Mouse (Mus musculus): ENCODE data around the gene Kctd21. TPM values are rescaled to one million over a fixed set of nuclear protein-coding genes. Genes with fewer than 3 reads are reported as not detected.
A peak's percentile ranks its signal among the peaks of the same experiment; 100 is the strongest.

The Kctd21 gene
- polyA plus RNA-seq, 2 experiments from 2014 or later = 0.25 to 0.66 TPM

DNA sequence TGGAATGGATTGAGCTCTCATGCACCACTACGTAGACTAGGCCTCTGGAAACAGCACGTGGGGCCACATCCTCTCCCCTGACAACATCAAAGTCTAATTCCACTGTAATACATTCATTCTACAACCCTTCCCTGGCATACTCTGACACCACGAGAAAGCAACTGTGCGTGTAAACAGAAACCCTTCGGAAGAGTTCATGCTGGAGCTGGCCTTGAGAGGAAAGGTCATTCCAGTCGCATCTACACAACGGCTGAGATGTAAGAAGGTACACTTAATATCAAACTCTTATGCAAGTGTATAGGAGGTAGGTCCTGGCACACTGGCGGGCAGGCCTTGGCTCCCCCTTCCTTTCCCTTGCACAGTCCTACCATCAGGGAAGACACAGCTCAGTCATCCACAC, 7.8 kb upstream of the Kctd21 start:
- ATAC-seq = no peak

DNA sequence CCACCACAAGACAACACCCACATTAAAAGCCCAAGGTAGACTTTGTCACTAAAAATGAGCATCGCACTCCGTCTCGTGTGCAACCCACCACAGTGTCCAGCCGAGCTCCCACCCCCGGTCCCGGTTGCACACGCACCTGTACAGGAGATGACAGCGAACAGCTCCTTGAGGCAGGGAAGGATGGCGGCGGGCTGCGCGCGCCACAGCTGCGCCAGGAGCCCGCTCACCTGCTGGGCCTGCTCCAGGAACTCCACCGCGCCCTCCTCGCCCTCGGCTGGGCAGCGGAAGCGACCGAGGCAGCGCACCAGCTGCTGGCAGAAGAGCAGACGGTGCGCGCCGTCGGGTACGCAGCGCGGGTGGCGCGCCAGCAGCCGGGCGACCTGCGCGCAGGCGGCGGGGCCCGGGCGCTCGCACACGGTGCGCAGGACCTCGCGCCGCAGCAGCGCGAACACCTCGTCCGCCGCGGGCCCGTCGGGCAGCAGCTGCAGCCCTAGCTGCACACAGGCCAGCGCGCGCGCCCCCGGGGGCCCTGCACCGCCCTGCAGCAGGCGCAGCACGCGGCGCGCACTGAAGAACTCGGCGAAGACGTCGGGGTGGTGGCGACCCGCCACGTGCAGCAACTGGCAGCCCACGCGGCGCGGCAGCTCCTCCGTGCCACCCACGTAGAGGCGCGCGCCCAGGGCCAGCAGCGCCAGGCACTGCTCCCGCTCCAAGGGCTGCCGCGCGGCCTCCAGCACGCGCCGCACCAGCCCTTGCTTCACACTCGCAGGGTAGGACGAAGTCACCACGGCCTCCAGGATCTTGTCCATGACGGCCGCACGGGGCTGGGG, 6.8 kb upstream of the Kctd21 start:
- no peak for ATAC-seq

DNA sequence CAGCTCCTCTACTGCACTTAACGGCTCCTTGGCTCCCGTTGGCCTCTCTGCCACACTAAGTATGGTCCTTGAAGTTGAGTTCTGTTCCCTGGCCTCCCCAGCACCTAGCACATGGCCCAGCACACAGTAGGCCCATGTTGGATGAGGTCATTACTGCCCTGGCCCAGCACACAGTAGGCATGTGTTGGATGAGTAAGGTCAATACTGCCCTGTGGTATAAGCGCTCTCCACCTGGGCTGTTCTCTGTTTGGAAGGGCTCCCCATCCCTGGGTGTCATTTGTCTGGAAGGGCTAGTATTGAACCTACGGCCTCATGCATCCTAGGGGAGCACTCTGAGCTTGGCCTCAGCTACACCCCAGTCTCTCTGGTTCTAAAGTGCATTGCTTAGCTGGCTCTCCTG, 4.8 kb upstream of the Kctd21 start:
- ATAC-seq = no peak

DNA sequence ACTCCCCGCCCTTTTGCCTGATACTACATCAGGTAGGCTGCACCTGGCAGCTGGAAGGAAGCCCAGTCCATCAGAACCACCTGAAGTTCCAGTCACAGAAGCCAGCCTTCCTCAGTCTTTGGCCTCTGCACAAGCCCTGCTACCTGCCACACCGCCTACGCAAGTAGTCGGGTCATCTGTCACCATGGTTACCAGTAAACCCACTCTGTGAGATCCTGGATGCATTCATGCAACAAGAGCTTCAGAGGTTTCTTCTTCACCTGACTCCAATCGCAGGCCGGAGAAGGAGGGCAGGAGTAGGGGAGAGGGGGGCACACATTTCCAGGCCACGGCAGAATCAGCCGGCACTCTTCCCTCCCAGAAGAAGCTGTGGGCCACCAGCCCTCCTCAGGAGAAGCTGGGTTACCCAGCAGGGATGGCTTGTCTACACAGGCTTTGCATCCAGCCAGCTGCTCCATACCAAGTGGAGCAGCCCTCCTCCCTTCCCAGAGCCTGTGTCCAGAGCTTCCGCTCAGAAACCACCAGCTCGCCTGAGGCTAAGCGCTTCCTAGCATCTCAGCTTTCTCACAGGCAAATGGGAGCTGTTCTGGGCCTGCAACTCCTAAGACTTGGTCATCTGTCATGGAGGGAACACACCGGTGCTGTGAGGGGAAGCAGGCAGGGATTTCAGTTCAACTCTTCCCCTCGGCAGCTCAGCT, 3.1 kb upstream of the Kctd21 start:
- no peak for ATAC-seq

DNA sequence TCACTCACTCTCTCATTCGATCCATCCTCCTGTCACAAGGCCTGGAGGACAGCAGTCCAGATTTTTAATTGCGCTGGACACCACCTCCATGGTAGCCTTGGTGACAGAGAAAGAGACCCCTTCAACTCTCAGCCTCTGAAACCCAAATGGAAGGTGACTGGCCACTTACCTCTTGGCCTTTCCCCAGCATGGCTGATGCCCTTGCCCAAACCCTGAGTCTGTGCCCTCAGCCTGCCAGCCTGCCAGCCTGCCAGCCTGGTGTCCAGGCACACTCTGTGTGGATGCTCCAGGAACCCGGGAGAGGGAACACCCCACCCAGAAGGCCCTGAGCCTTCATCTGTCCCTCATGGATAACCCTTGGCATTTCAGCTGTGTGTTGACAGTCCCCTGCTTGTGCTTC, 2.5 kb upstream of the Kctd21 start:
- no peak for ATAC-seq

DNA sequence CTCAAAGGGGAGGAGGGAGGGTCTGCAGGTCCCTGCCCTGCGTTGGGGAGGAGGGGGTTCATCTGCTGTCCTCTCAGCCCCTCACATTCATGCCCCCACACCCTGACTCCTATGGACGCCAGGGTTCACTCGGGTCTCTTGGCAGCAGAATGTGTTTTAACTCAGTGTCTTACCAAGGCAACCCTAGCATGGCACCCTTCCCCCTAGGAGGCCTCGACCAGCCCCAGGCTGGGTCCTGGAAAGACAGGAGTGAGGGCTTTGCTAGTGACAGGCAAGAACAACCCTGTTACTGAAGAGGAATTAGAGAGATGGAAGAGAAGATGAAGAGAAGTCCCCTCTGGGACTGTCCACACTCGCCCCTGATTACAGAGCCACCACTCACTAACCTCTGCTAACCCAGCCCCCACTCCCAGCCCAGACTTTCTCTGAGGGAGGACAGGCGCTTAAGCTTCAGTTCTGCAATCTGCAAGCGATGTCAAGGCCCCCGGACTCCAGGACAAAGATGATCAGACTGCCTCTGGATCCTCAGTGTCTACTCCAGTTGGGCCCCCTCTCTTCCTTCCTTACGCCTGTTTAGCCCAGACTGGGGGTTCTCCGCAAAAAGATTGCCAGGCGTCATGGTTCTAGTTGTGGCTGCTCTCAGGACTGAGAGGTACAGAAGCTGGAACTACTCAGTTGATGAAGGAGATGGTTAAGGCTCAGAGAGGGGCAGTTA, 1.0 kb upstream of the Kctd21 start:
- no peak for ATAC-seq

DNA sequence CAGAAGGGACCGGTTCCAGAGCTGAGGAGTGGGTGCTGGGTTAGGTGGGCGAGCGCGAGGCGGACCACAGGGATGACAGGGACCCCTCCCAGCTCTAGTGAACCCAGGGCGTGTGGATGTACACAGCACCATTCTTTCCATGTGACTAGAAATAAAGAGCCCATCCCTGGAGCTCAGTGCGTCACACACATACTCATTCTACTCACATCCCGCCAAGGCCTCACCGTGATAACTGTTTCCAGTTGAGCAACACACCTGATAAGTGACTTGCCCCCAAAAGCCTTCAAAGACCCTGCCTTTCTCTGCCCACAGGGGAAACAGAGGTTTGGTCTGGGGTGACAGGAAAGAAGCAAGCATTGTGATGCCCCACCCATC, 527 bp downstream of the Kctd21 start:
- ATAC-seq = peak; percentile 37

DNA sequence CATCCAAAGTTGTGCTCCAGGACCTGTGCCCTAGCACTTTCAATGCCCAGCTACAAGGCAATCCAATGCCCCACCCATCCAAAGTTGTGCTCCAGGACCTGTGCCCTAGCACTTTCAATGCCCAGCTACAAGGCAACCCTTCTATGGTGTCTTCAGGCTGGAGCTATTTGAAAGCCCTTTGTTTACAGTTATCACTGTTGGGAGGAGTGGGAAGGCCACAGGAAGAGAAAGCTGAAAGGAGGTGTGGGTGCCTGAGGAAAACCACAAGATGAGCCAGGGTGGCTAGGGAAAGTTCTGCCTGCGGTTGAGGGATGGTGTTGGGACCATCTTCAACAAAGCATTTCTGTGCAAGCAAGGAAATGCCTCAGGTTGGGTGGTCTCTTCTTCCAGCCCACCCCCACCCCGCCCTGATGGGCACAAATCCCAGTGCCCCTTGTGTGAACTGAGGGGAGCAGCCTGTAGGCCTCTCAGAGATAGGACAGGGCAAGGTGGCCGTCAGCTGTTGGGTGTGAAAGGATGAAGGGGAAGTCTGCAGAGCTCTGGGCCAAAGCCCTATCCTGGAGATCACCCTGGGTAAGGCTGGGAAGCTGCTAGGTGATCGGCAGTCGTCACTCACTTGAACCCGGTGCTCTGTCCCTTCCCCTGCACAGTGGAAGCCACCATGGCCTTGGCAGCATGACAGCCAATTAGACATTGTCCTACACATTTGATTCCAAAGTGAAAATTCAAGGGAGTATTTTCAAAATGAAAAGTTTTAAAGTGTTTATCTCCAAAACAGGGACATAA, 1.2 kb downstream of the Kctd21 start:
- ATAC-seq = no peak

DNA sequence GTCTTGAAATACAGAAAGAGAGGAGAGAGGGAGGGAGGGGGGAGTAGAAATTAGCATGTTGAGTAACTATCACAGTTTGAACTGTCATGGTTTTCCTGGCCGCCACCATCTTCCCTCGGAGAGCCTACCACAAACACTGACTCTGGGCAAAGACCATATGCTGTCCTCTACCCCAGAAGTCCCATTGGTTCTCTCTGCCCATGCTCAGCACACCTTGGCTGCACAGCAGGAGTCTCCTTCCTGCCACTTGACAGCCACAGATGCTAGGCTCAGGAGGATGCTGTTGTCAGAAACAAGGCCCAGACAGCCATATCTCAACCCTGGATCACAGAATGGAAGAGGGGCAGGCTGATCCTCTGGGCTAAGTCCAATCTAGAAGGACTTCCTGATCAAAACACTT, 2.3 kb downstream of the Kctd21 start:
- ATAC-seq = no peak

DNA sequence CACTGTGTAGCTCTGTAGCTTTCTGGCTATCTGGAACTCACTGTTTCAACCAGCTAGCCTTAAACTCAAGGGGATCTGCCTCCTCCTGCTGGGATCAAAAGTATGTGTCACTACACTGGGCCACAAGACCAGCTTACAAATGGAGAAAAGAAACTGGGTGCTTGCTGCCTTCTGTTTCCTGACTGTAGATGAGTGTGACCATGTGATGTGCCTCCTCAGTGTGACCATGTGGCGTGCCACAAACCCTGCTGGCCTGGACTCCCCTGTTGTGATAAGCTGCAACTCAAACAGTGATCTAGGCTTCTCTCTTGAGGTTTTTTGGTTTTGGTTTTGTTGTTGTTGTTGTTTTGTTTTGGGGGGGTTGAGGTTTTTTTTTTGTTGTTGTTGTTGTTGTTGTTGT, 4.6 kb downstream of the Kctd21 start:
- ATAC-seq = no peak

DNA sequence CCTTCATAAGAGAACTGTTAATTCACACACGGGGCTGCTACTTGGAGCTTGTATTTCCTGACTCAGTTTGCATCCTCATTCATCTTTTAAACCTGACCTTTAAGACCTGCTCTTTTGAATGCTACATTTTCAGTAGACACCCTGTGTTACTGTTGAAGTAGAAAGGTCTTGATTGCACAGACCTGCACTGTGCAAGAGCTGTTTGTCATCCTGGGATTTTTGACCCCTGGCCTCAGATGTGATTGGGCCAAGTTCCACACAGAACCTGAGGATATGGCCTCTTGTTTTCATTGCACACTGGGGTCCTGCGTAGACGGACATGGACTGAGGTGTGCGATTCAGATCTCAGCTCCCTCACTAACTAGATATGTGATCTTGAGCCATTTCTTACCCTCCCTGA, 6.5 kb downstream of the Kctd21 start:
- ATAC-seq = no peak

DNA sequence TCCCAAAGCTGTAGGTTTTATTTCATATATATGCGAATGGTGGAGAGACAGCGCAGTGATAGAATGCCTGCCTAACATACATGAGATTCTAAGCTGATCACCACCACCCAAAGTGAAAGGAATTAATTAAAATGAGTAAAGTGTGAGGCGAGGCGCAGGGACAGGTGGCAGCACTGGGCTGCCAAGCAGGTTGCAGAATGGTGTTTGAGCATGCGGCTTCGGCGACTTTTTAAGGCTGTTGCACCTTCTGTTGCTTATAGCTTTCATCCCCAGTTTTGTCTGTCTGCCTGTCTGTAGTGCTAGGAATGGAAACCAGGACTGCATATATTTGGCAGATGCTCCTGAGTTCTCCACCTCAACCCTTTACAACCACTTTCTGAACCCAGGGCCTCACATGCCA, 7.5 kb downstream of the Kctd21 start:
- no peak for ATAC-seq

DNA sequence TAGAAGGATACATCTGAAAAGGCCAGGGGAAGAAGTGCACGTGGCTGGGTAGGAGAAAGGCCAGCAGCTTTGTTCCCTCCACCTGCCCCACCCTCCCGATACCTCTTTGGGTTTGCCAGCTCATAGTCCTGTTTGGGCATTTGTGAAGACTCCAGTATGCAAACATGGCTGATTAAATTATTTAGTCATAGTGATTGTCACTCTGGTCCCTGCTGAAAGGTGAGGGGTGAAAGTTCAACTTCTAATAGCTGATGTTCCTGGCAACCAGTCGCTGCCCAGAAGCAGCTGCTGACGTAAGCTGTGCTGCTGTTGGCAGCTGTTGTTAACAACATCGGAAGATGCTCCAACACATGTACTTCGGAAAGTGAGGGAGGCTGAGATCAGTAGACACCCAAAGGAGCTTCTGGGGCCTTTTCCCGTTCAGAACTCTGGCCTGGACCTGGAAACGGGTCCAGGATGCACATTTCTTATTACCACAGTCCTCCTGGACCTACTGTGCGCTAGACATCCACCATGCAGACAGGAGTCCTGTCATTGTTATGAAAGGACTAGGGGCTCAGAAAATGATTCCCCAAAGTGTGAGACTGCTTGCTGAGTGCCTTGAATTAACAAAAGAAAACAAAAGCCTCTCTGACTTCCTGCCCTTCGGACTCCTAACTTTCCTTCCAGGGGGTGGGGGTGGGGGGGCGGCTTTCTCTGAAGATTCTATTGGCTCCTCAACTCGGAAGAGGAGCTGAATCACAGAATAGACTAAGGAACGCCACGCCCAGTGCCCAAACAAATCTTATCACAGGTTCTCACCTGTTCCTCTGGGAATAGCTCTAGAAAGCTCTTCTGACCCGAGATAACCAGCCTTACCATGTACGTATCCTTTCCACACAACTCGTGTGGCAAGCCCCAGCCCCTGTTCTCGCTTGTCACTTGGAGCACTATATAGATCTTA, 9.1 kb downstream of the Kctd21 start:
- no peak for ATAC-seq

DNA sequence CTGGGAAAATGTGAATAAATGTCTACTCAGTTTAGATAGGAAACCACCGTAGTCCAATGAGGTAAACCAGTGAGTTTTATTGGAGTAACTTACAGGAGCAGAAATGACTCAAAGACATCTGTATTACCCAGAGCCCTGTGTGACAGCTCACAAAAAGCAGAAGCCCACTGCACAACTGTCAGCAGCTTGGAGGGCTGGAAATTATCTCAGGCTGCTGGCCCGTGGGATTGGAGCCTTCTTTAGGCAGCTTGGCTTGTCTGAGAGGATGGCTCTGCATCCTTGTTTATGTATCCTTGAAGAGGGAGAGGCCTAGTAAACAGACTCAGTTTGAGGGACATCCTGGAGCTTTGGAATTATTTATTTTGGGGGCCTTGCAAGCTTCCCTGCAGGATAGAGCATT, 10.8 kb downstream of the Kctd21 start:
- no peak for ATAC-seq

DNA sequence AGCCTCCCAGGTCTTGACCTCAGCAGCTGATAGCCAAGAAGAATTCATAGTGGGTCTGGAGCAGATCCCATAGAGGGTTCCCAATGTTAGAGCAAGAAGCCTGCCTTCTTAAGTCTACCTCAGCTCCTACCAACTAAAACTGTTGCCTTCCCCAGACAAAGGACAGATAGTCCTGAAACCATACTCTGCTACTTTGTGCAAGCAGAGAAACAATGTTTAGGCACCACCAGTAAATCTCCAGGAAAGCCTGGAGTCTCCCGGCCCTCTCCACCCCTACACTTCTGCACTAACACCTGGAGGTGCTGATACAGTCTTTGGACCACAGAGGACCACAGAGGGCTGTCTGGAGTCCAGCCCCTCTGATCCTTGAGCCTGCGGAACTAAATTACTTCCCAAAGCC, 12.5 kb downstream of the Kctd21 start:
- ATAC-seq = no peak

DNA sequence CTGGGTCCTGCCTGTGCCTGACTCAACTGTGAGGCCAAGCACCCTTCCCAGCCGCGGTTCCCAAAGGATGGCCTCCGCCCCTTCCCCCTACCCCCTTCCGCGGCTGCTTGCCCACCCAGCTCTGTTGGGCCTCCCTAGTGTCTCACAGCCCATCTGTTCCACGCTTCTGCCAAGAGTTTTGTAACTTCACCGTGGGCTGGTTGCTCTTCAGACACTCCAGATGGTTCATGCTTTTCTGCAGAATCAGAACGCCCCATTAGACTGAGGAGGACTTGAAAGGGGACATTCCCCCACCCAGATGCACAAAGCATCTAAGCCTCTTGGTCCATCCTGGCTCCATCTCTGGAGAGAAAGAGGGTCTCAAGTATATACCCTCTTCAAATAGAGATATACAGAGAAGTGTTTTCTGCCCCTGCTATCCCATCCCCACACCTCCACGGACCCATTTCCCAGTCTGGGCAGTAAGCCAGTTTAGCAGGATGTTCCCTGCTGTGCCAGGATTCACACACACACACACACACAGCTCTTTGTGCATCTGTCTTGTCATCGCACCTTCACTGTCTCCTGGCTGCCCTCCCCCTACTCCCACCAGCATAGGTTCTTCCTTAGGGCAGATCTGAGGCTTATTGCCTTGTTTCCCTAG, 13.2 kb downstream of the Kctd21 start:
- no peak for ATAC-seq

DNA sequence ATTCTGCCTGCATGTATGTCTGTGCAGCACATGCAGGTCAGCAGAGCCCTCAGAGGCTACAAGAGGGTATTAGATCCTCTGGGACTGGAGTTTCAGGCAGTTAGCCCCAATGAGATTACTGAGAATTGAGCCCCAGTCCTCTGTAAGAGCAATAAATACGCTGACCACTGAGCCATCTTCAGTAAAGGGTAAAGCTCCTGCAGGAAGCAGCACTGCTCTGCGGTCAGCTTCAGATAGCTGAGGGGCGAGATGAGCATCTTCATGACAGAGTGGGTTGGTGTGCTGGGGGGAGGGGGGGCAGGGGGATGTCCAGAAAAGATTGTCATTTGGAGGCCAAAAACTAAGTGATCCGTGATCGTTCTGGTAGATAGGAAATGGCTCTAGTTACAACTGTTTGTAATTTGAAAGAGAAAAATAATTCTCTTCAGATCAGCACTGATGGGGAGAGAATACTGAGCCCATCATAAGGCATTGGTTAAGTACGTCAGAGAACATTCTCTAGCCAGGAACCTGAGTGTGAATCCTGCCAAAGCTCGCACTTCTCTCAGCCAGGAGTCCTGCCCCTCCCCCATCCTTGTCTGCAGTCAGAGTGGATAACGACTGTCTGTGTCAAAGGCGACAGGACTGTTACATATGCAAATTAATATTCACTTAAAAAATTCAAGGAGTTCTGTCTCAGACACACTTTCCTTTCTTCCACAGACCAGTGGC, 14.1 kb downstream of the Kctd21 start:
- ATAC-seq = no peak

DNA sequence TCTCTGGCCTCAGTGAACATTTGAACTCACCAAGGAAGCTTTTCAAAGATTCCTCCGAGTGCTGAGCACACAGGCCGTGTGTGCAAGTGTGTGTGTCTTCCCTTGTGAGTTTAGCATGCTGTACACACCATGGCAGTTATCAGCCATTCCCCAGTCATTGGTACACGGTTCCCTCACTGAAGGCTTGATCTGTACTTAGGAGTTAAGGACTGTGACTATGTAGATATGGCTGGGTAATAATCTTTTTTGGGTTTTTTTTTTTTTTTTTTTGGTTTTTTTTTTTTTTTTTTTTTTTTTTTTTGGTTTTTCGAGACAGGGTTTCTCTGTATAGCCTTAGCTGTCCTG, 14.7 kb downstream of the Kctd21 start:
- no peak for ATAC-seq

DNA sequence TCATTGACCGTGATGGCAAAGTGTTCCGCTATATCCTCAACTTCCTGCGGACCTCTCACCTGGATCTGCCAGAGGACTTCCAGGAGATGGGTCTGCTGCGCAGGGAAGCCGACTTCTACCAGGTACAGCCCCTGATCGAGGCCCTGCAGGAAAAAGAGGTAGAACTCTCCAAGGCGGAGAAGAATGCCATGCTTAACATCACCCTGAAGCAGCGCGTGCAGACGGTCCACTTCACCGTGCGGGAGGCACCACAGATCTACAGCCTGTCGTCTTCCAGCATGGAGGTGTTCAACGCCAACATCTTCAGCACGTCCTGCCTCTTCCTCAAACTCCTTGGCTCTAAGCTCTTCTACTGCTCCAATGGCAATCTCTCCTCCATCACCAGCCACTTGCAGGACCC, 15.3 kb downstream of the Kctd21 start:
- ATAC-seq = no peak

DNA sequence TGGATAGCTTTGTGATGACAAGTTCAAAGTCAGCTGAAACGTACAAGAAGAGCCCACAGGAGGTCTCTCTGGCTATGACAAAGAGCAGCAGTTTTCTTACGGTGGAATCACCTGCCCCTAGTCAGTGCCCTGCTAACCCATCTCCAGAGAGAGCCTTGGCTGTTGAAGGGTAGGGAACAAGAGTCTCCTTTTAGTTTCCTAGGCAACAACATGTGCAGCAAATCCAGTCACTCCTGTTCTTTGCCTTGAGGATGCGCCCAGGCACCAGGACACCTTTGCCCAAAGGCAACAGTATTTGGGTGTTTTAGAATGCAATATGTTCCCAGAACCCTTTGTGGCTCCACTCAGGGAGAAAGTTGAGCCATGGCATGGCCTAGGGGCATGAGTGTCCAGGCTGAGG, 16.2 kb downstream of the Kctd21 start:
- no peak for ATAC-seq

DNA sequence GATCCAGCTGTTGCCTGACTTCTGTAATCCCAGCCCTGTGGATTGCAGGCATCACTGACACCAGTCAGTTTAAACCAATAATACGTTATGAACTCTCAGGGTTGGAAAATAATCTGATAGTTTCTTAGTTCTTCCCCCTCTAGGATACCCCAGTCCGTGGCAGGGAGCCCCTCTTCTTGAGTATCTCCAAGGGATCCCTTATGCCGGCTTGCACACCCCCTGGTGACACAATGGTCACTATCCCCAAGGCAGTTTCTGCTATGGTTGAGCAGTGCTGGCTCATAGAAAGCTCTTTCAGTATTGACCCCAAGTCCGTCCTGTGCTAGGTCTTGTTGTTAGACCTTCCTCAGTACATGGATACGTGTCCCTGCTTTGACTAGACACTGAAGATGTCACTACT, 16.7 kb downstream of the Kctd21 start:
- no peak for ATAC-seq

Data from activated CD4-positive, CD25-positive, alpha-beta regulatory T cell, adult 4 months (primary cell).